Mouse (Mus musculus) embryonic facial prominence, embryonic 12.5 days (tissue): Measurements from ENCODE around the gene Lin52. TPM values are rescaled to one million over a fixed set of nuclear protein-coding genes. Genes with fewer than 3 reads are reported as not detected.
A peak's percentile ranks its signal among the peaks of the same experiment; 100 is the strongest.

ENCODE experiments used
- ATAC-seq: fragments of 200-750 bp; cut with Nextera tagmentation; 2 replicates; pipeline ENCODE4 v1.8.0; 2017; ENCODE audit not compliant: insufficient number of reproducible peaks, insufficient read depth, low FRiP score, low TSS enrichment
- H3K27ac ChIP-seq: fragments of 300-500 bp; sonication (generic); 2 replicates; pipeline ENCODE4 v1.5.1; 2016; ENCODE audit warnings: mild to moderate bottlenecking
- H3K27me3 ChIP-seq: fragments of 300-500 bp; sonication (generic); 2 replicates; pipeline ENCODE4 v1.6.1; 2016; ENCODE audit warnings: mild to moderate bottlenecking, moderate library complexity
- H3K36me3 ChIP-seq: fragments of 300-500 bp; sonication (generic); 2 replicates; pipeline ENCODE4 v1.6.1; 2016; ENCODE audit warnings: mild to moderate bottlenecking
- H3K4me1 ChIP-seq: fragments of 300-500 bp; sonication (generic); 2 replicates; pipeline ENCODE4 v1.6.1; 2016
- H3K4me2 ChIP-seq: fragments of 300-500 bp; sonication (generic); replicated peaks from 2 replicates; pipeline ENCODE4 v1.6.1; 2016; ENCODE audit warnings: mild to moderate bottlenecking, moderate library complexity
- H3K4me3 ChIP-seq: fragments of 300-500 bp; sonication (generic); 2 replicates; pipeline ENCODE4 v1.5.1; 2016; ENCODE audit warnings: mild to moderate bottlenecking
- H3K9ac ChIP-seq: fragments of 300-500 bp; sonication (generic); 2 replicates; pipeline ENCODE4 v1.6.1; 2016; ENCODE audit warnings: mild to moderate bottlenecking, moderate library complexity
- H3K9me3 ChIP-seq: fragments of 300-500 bp; sonication (generic); 2 replicates; pipeline ENCODE4 v1.6.1; 2016; ENCODE audit warnings: mild to moderate bottlenecking, moderate library complexity
- WGBS: fragments of 180-500 bp; shearing (Covaris S2); methylation state at CpG from one replicate; pipeline ENCODE4 v1.1.7; 2016; 5-methylcytosine and 5-hydroxymethylcytosine counted together
- polyA plus RNA-seq: library from polyadenylated mRNA; unstranded; fragments of >200 nt; fragmentation: Nextera tagmentation; extraction: Ambion mirVana; gene quantifications from 2 replicates; pipeline ENCODE4 v1.2.1, GENCODE M21; 2016

Gene Lin52
- polyA plus RNA-seq, 1 experiment from 2014 or later: 30.9 TPM

DNA sequence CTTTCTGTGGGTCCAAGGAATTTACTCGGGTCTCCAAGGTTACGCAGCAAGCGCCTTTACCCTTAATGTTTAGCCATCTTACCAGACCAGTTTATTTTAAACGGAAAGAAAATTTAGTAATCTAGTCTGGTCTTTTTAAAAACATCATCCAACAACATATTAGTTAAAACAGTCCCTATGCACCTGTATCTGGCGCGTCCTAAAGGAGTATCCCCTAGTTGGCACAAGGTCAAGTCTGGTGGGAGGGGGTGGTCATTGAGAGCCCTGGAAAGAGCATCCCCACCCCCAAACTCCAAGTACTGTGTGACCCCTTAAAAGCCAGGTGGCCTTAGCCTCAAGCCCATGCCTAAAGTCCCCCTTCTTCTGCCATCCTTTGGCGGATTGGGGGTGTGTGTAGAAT, 121.9 kb downstream of the Lin52 start:
- H3K27me3 ChIP-seq: peaks cover 83% of the 10 kb centered on the region
- H3K4me1 ChIP-seq: peaks cover 18% of the 10 kb centered on the region
- H3K36me3 ChIP-seq: no peaks in the 10 kb centered on the region
- no peaks in the 10 kb centered on the region for H3K9me3 ChIP-seq
- H3K4me3 ChIP-seq: no peak overlapping the region
- no peak overlapping the region for H3K4me2 ChIP-seq
- no peak overlapping the region for H3K27ac ChIP-seq
- no peak overlapping the region for H3K9ac ChIP-seq
- ATAC-seq: no peak
- 15% methylated on average over 7 of the region's 7 CpGs for WGBS

DNA sequence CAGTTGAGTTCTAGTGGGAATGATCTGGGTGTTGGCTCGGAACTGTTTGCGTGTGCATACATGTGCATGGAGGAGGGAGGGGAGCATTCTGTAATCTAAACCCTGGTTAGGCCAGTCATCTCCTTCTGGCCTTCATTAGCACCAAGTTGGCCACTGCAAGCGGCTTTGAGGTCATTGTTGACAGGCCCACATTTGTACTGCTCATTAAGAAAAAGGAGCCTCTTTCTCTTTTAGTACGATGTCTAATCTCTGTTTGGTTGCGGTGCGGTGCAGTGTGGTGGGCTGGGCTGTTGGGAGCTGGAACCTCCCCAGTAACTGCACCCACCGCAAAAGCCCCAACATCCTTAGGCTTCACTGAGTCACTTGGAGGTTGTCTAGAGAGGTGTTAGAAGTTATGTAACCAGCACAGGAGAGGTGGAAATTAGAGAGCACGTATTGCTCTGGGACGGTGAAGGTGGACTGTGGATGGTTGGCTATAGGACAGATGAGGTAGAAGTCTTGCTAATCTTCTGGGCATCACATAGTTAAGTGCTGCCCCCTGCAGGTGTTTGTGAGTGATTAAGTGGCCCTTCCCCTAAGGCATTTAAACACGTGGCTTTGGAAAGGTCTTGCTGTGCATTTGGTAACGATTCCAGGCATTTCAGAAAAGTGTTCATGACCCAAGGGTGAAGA, 126.7 kb downstream of the Lin52 start:
- peaks cover 37% of the 10 kb centered on the region for H3K27me3 ChIP-seq

DNA sequence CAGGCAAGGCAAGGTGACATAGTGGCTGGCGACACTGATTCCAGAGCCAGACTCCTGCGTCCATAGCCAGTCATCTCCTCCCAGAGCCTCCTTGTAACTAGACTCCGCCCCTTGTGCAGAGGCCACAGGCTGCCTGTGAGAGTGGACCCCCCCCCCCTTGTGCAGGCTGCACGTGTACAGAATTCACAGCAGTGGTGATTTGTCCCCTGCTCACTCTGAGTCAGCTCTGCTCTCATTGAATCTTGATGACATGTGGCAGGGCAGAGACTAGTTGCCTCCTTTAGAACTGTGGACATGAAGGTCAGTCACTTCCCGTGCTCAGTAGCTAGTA, 127.2 kb downstream of the Lin52 start:
- Histone ChIP-seq H3K27me3 (peaks cover 32% of the 10 kb centered on the region), H3K4me3 (no peak overlapping the region), H3K27ac (no peak overlapping the region), H3K9ac (no peak overlapping the region), H3K4me2 (no peak overlapping the region), H3K9me3 (no peaks in the 10 kb centered on the region), H3K4me1 (0 out of 2 replicates have a peak, but pooled peaks cover 4% of the 10 kb centered on the region), H3K36me3 (no peaks in the 10 kb centered on the region)
- no peak for ATAC-seq
- 33% methylated on average over 5 of the region's 5 CpGs for WGBS

More for the DNA sequence above, 126.7 kb downstream of the Lin52 start:
- no peak for ATAC-seq
- Histone ChIP-seq H3K4me2 (no peak overlapping the region), H3K9me3 (no peaks in the 10 kb centered on the region), H3K36me3 (no peaks in the 10 kb centered on the region), H3K27ac (no peak overlapping the region), H3K9ac (no peak overlapping the region), H3K4me1 (0 out of 2 replicates have a peak, but pooled peaks cover 4% of the 10 kb centered on the region), H3K4me3 (no peak overlapping the region)
- WGBS: 63% methylated on average over 11 of the region's 11 CpGs

DNA sequence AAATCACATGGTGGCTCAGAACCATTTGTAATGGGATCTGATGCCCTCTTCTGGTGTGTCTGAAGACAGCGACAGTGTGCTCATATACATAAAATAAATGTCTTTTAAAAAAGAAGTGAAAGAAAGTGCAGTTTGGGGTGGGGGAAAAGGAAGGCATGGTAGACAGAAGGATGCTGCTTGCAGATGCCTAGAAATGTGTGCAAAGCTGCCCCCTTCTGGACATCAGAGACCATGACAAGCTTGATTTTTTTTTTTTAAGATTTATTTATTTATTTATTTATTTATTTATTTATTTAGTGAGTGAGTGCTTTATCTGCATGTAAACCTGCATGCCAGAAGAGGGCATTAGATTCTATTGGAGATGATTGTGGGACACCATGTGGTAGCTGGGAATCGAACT, 130.1 kb downstream of the Lin52 start:
- H3K4me3 ChIP-seq: no peak overlapping the region
- H3K4me2 ChIP-seq: no peak overlapping the region
- 0 out of 2 replicates have a peak, but pooled peaks cover 4% of the 10 kb centered on the region for H3K4me1 ChIP-seq
- no peaks in the 10 kb centered on the region for H3K9me3 ChIP-seq
- peaks cover 6% of the 10 kb centered on the region; the same call in 1 of the 2 replicates for H3K27me3 ChIP-seq
- WGBS: 94% methylated on average over 2 of the region's 2 CpGs
- H3K27ac ChIP-seq: no peak overlapping the region
- no peak overlapping the region for H3K9ac ChIP-seq
- no peak for ATAC-seq
- no peaks in the 10 kb centered on the region for H3K36me3 ChIP-seq

DNA sequence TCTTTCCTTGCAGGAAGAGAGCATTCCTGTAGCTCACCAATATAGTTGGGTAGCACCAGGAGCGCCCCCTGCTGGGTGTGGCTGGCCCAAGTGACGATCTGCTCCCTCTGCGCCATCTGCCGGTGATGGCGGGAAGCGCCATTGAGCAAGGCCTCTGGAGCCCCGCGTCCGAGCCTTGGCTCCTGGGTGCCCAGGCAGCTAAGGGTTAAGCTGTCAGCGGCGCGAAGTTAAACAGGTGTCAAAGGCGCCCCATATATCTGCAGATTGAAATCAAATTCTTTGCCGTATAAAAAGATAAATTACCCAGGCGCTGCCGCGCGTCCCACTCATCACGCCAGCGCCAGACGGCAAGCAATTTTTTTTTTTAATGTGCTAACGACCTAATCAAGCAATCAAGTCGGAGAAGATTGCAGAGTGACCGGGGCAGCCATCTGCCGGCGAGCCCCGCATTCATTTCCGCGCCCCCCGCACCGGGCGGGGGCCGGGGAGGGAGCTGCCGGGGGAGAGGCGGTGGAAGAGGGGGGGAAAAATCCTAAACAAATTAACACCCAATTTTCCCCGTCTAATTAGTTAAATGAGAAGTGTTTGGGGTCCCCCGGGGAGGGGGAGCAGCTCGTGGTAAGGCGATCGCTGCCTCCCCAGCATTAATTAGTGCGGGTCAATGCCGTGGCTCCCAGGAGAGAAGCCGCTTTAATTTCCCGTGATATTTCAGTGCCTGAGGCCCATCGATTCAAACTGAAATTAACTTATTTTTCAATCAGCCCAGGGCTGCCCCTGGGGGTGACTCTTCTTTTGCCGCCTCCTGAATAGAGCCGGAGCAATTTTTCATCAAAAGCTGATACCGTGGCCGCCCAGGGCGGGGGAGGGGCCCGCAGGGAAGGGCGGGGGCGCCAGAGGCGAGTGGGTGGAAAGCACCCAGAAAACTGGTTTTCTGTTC, 138.9 kb downstream of the Lin52 start:
- H3K4me1 ChIP-seq: peaks cover 4% of the 10 kb centered on the region
- H3K27ac ChIP-seq: no peak overlapping the region

More for the DNA sequence above, 138.9 kb downstream of the Lin52 start:
- peak overlapping the region; percentile 57 for H3K9ac ChIP-seq
- H3K27me3 ChIP-seq: no peaks in the 10 kb centered on the region
- peak overlapping the region; percentile 47 for H3K4me3 ChIP-seq
- ATAC-seq: no peak
- under 1% methylated on average over 54 of the region's 54 CpGs for WGBS
- H3K4me2 ChIP-seq: peak overlapping the region; percentile 95
- no peaks in the 10 kb centered on the region for H3K36me3 ChIP-seq
- no peaks in the 10 kb centered on the region for H3K9me3 ChIP-seq

Other genes with a start within 250 kb of the Lin52 start
- 7.9 and 9.0 TPM in 2 replicates for gene Elmsan1, start 232.5 kb upstream of the Lin52 start, polyA plus RNA-seq
- gene Ptgr2, start 166.2 kb upstream of the Lin52 start, polyA plus RNA-seq: 12.5 and 13.0 TPM in 2 replicates
- 97.4 and 100 TPM in 2 replicates for gene Zfp410, start 134.6 kb upstream of the Lin52 start, polyA plus RNA-seq
- gene Coq6, start 89.8 kb upstream of the Lin52 start, polyA plus RNA-seq: 44.0 and 45.3 TPM in 2 replicates
- 5.5 and 5.8 TPM in 2 replicates for gene Fam161b, start 89.6 kb upstream of the Lin52 start, polyA plus RNA-seq
- gene Entpd5, start 42.4 kb upstream of the Lin52 start, polyA plus RNA-seq: 10.4 and 11.4 TPM in 2 replicates
- 1.5 and 2.3 TPM in 2 replicates for gene Bbof1, start 42.4 kb upstream of the Lin52 start, polyA plus RNA-seq
- gene Rnf113a2, start 34.2 kb upstream of the Lin52 start, polyA plus RNA-seq: 29.4 and 31.2 TPM in 2 replicates
- 32.1 and 35.2 TPM in 2 replicates for gene Aldh6a1, start 418 bp upstream of the Lin52 start, polyA plus RNA-seq
- gene Vsx2, start 118.3 kb downstream of the Lin52 start, polyA plus RNA-seq: 6.6 and 8.4 TPM in 2 replicates
- gene Abcd4, start 166.0 kb downstream of the Lin52 start, polyA plus RNA-seq: 15.8 and 16.0 TPM in 2 replicates
- not detected in 2 replicates for gene Vrtn, start 189.6 kb downstream of the Lin52 start, polyA plus RNA-seq
- 0.12 and 0.20 TPM in 2 replicates for gene Syndig1l, start 247.4 kb downstream of the Lin52 start, polyA plus RNA-seq